Mouse (Mus musculus) myocyte (in vitro differentiated cells): ENCODE measurements at regions not wholly inside any gene's neighbourhood (a gene's known extent, or its start where the extent isn't known, plus 50 kb on each side); places are given as distances from the start of the nearest gene placed in this dataset.

Experiments used
- E2F4 ChIP-seq: IDR thresholded peaks from one replicate; pipeline ENCODE4 v1.6.1; 2011; ENCODE audit warnings: mild to moderate bottlenecking, control low read depth, moderate library complexity; ENCODE audit not compliant: insufficient read depth
- MAX ChIP-seq: IDR thresholded peaks from one replicate; pipeline ENCODE4 v1.6.1; 2011; ENCODE audit warnings: low read depth, mild to moderate bottlenecking, control low read depth
- MYOG ChIP-seq, 3 experiments: IDR thresholded peaks; one replicate each; pipeline ENCODE4 v1.6.1; 2011; ENCODE audit warnings: control low read depth in 2 of 3, low read depth in 2 of 3, mild to moderate bottlenecking in 2 of 3; ENCODE audit not compliant: insufficient read length in 2 of 3, control insufficient read depth in 1 of 3, insufficient read depth in 1 of 3
- POLR2A ChIP-seq: IDR thresholded peaks from one replicate; pipeline ENCODE4 v1.6.1; 2011; ENCODE audit warnings: low read depth, mild to moderate bottlenecking, control low read depth, moderate library complexity; ENCODE audit not compliant: insufficient read length
- POLR2AphosphoS2 ChIP-seq: IDR thresholded peaks from one replicate; pipeline ENCODE4 v1.6.1; 2011; ENCODE audit warnings: low read depth, control low read depth; ENCODE audit not compliant: insufficient read length
- TCF3 ChIP-seq: IDR thresholded peaks from one replicate; pipeline ENCODE4 v1.6.1; 2011; ENCODE audit warnings: low read depth, control low read depth; ENCODE audit not compliant: insufficient read length
- USF1 ChIP-seq: IDR thresholded peaks from one replicate; pipeline ENCODE4 v1.6.1; 2011; ENCODE audit warnings: low read depth, mild to moderate bottlenecking, control low read depth, moderate library complexity

GRCm38 (mm10) chr5:99111755-99112154 lies 74.6 kb upstream of the Prkg2 start:
- TF ChIP-seq MYOG (IDR thresholded peaks at IDR 0.05; ENCODE audit: control insufficient read depth in 1 of 3, insufficient read depth in 1 of 3, insufficient read length in 2 of 3, low read depth in 2 of 3) (no peak), POLR2A (no peak), USF1 (no peak), E2F4 (no peak), POLR2AphosphoS2 (no peak), TCF3 (no peak), MAX (no peak)
